Mouse (Mus musculus) midbrain, postnatal 0 days (tissue): Measurements from ENCODE around the gene Fbxo24. TPM values are rescaled to one million over a fixed set of nuclear protein-coding genes. Genes with fewer than 3 reads are reported as not detected.
A peak's percentile ranks its signal among the peaks of the same experiment; 100 is the strongest.

ENCODE experiments used
- ATAC-seq: fragments of 200-750 bp; cut with Nextera tagmentation; 2 replicates; pipeline ENCODE4 v1.8.0; 2017; ENCODE audit warnings: moderate number of reproducible peaks, mild to moderate bottlenecking, moderate TSS enrichment, moderate library complexity; ENCODE audit not compliant: low FRiP score
- DNase-seq: peaks from one replicate; pipeline ENCODE4 v3.0.0-alpha.2; 2015; ENCODE audit warnings: low spot score
- H3K27ac ChIP-seq: fragments of 300-500 bp; sonication (generic); 2 replicates; pipeline ENCODE4 v1.5.1; 2014; ENCODE audit warnings: low read depth, mild to moderate bottlenecking, low read length, mixed read lengths
- H3K27me3 ChIP-seq: fragments of 300-500 bp; sonication (generic); 2 replicates; pipeline ENCODE4 v1.6.1; 2014; ENCODE audit warnings: low read length, control low read depth, mixed read lengths; ENCODE audit not compliant: insufficient read depth
- H3K36me3 ChIP-seq: fragments of 300-500 bp; sonication (generic); 2 replicates; pipeline ENCODE4 v1.6.1; 2014; ENCODE audit warnings: low read length, control low read depth, mixed read lengths; ENCODE audit not compliant: insufficient read depth
- H3K4me1 ChIP-seq: fragments of 300-500 bp; sonication (generic); 2 replicates; pipeline ENCODE4 v1.6.1; 2014; ENCODE audit warnings: mild to moderate bottlenecking, control low read depth, antibody characterized with exemption, low read length, mixed read lengths; ENCODE audit not compliant: insufficient read depth
- H3K4me2 ChIP-seq: fragments of 300-500 bp; sonication (generic); 2 replicates; pipeline ENCODE4 v1.6.1; 2014; ENCODE audit warnings: low read depth, mild to moderate bottlenecking, low read length, mixed read lengths; ENCODE audit not compliant: poor library complexity, severe bottlenecking
- H3K4me3 ChIP-seq: fragments of 300-500 bp; sonication (generic); 2 replicates; pipeline ENCODE4 v1.5.1; 2014; ENCODE audit warnings: low read depth, mild to moderate bottlenecking, low read length, moderate library complexity
- H3K9ac ChIP-seq: fragments of 300-500 bp; sonication (generic); replicated peaks from 2 replicates; pipeline ENCODE4 v1.6.1; 2014; ENCODE audit warnings: mild to moderate bottlenecking, low read length, moderate library complexity, mixed read lengths; ENCODE audit not compliant: poor library complexity, severe bottlenecking
- H3K9me3 ChIP-seq: fragments of 300-500 bp; sonication (generic); 2 replicates; pipeline ENCODE4 v1.6.1; 2016; ENCODE audit warnings: low read length, control low read depth
- CTCF ChIP-seq: IDR thresholded peaks from 2 replicates; pipeline ENCODE4 v1.5.1; 2016; ENCODE audit warnings: antibody characterized with exemption, mild to moderate bottlenecking
- WGBS: fragments of 180-500 bp; shearing (Covaris S2); extraction: QIAGEN DNeasy Blood & Tissue Kit; methylation state at CpG from one replicate; pipeline ENCODE4 v1.1.7; 2014; 5-methylcytosine and 5-hydroxymethylcytosine counted together
- polyA plus RNA-seq: library from polyadenylated mRNA; unstranded; fragments of >200 nt; fragmentation: Nextera tagmentation; extraction: Ambion mirVana; gene quantifications from 2 replicates; pipeline ENCODE4 v1.2.1, GENCODE M21; 2015
- total RNA-seq: library from RNA; depleted of rRNA; stranded (reverse); fragments of >200 nt; gene quantifications from 2 replicates; pipeline ENCODE4 v1.2.3, GENCODE M21; 2014

Fbxo24 gene
- total and polyA plus RNA-seq, 2 experiments from 2014 or later: 0.09 TPM; not detected in 1

DNA sequence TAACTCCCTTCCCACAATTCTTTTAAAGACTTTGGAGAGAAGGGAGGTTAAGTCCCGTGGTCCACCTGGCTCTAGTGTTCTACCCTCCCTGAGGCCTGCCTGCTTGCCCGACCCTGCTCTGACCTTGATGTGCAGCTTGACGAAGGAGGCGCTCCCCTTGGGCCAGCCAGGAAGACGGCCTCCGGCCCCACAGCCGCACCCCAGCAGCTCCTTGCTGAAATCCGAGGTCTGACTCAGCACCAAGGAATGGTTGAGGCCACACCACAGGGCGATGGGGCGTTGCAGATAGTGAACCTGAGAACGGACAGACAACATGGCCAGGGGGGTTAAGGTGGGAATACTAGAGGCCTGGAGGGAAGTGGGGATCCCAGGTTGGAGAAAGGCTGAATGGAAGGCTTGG is 15.3 kb downstream of the Fbxo24 start, which contains the start of gene Pcolce:
TSS of gene Pcolce (minus strand) at position 235 of the 400 bp plus-strand sequence.
- Histone ChIP-seq H3K4me2 (no peak within 1 kb of the TSS), H3K36me3 (no peaks in the 10 kb centered on the region), H3K9me3 (no peaks in the 10 kb centered on the region), H3K4me1 (no peaks in the 10 kb centered on the region), H3K27me3 (no peaks in the 10 kb centered on the region), H3K4me3 (no peak within 1 kb of the TSS), H3K27ac (no peak within 1 kb of the TSS), H3K9ac (no peak within 1 kb of the TSS)
- WGBS: 76% methylated on average over 11 of the region's 11 CpGs
- DNase-seq (no peak), ATAC-seq (no peak)
- no peak for TF ChIP-seq CTCF

DNA sequence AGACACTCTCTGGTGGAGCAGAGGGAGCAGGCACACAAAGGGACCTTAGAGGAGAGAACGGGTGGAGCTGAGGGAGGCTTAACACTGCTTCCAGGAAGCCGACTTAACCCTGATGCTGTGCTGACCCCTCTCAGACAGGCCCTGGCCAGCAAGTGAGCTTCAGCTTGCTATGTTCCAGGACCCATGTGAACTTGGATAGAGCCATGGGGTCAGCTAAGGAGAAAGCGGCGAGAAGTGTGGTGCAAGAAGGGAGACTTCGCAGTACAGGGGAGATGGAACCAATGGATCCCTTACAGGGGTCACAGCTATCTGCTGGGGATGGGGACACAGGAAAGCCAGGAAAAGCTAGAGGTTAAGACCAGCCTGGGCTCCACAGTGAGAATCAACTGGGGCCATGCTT is 15.7 kb downstream of the Fbxo24 start:
- H3K4me1 ChIP-seq: no peaks in the 10 kb centered on the region; the same call in 1 of the 2 replicates
- H3K9ac ChIP-seq: no peak overlapping the region
- no peak overlapping the region for H3K27ac ChIP-seq
- H3K36me3 ChIP-seq: no peaks in the 10 kb centered on the region
- TF ChIP-seq CTCF: no peak
- H3K9me3 ChIP-seq: no peaks in the 10 kb centered on the region
- DNase-seq (no peak), ATAC-seq (no peak)
- no peak overlapping the region for H3K4me3 ChIP-seq
- WGBS: 73% methylated on average over 5 of the region's 5 CpGs
- H3K27me3 ChIP-seq: peaks cover 4% of the 10 kb centered on the region
- H3K4me2 ChIP-seq: no peak overlapping the region

GRCm38 (mm10) chr5:137611245-137611602 is 17.6 kb downstream of the Fbxo24 start:
- Histone ChIP-seq H3K9me3 (no peaks in the 10 kb centered on the region), H3K4me3 (no peak overlapping the region), H3K4me2 (no peak overlapping the region), H3K4me1 (no peaks in the 10 kb centered on the region; the same call in 1 of the 2 replicates), H3K36me3 (no peaks in the 10 kb centered on the region), H3K9ac (0 out of 2 replicates have a peak overlapping the region, but pooled peaks have one; percentile 4), H3K27ac (0 out of 2 replicates have a peak overlapping the region, but pooled peaks have one; percentile 19), H3K27me3 (peaks cover 8% of the 10 kb centered on the region)
- 16% methylated on average over 6 of the region's 6 CpGs for WGBS
- no peak for ATAC-seq
- no peak for DNase-seq
- TF ChIP-seq CTCF: no peak

GRCm38 (mm10) chr5:137610548-137611244 is 18.1 kb downstream of the Fbxo24 start:
- Histone ChIP-seq H3K27ac (0 out of 2 replicates have a peak overlapping the region, but pooled peaks have one; percentile 19), H3K9me3 (no peaks in the 10 kb centered on the region), H3K4me2 (no peak overlapping the region), H3K4me3 (no peak overlapping the region), H3K36me3 (no peaks in the 10 kb centered on the region), H3K27me3 (peaks cover 8% of the 10 kb centered on the region), H3K9ac (no peak overlapping the region), H3K4me1 (no peaks in the 10 kb centered on the region; the same call in 1 of the 2 replicates)
- no peak for ATAC-seq
- no peak for DNase-seq
- 21% methylated on average over 12 of the region's 12 CpGs for WGBS
- TF ChIP-seq CTCF: no peak

- ATAC-seq: no peak
- Histone ChIP-seq H3K4me1 (no peaks in the 10 kb centered on the region; the same call in 1 of the 2 replicates), H3K36me3 (no peaks in the 10 kb centered on the region), H3K27ac (no peak overlapping the region), H3K9ac (no peak overlapping the region), H3K27me3 (peaks cover 8% of the 10 kb centered on the region), H3K9me3 (no peaks in the 10 kb centered on the region), H3K4me2 (no peak overlapping the region), H3K4me3 (no peak overlapping the region)
- no peak for DNase-seq
- TF ChIP-seq CTCF: no peak
- WGBS: 82% methylated on average over 4 of the region's 4 CpGs
Observed at GRCm38 (mm10) chr5:137610056-137610455, 18.7 kb downstream of the Fbxo24 start.

GRCm38 (mm10) chr5:137609292-137609691 is 19.5 kb downstream of the Fbxo24 start:
- ATAC-seq: no peak
- H3K27me3 ChIP-seq: peaks cover 8% of the 10 kb centered on the region
- H3K4me3 ChIP-seq: no peak overlapping the region
- H3K9me3 ChIP-seq: no peaks in the 10 kb centered on the region
- DNase-seq: no peak
- H3K27ac ChIP-seq: no peak overlapping the region
- no peaks in the 10 kb centered on the region; the same call in 1 of the 2 replicates for H3K4me1 ChIP-seq
- no peak overlapping the region for H3K4me2 ChIP-seq
- TF ChIP-seq CTCF: no peak
- no peaks in the 10 kb centered on the region for H3K36me3 ChIP-seq
- WGBS: 73% methylated on average over 3 of the region's 3 CpGs
- no peak overlapping the region for H3K9ac ChIP-seq
